Mouse (Mus musculus): ENCODE results near the gene Alg12. TPM values are rescaled to one million over a fixed set of nuclear protein-coding genes. Genes with fewer than 3 reads are reported as not detected.

Alg12 gene
- total RNA-seq, 2 experiments from 2014 or later = 11.6 to 14.2 TPM

DNA sequence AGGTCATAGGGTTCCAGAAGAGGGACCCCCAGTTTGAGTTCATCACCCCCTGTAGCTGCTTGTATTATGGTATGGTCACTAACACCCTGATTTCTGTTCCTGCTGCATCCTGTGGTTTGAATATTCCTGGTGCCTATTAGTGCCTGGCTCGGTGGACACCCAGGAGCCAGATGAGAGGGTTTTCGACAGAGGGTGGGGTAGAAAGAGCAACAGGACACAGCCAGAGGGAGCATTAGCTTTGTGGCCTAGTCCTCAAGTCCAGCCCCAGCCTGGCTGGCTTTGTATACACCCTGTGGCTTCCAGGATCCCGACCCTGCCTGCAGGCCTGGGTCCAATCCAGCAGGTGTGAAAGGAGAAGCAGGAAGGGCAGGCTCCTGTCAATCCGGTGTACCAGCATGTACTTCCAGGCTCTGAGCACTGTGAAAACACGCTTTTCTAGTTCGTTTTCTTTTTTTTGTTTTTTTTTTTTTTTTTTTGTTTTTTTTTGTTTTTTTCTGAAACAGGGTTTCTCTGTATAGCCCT is 36.8 kb upstream of the Alg12 start:
- no peak for ATAC-seq (replicated peaks; ENCODE audit: poor library complexity, severe bottlenecking)

DNA sequence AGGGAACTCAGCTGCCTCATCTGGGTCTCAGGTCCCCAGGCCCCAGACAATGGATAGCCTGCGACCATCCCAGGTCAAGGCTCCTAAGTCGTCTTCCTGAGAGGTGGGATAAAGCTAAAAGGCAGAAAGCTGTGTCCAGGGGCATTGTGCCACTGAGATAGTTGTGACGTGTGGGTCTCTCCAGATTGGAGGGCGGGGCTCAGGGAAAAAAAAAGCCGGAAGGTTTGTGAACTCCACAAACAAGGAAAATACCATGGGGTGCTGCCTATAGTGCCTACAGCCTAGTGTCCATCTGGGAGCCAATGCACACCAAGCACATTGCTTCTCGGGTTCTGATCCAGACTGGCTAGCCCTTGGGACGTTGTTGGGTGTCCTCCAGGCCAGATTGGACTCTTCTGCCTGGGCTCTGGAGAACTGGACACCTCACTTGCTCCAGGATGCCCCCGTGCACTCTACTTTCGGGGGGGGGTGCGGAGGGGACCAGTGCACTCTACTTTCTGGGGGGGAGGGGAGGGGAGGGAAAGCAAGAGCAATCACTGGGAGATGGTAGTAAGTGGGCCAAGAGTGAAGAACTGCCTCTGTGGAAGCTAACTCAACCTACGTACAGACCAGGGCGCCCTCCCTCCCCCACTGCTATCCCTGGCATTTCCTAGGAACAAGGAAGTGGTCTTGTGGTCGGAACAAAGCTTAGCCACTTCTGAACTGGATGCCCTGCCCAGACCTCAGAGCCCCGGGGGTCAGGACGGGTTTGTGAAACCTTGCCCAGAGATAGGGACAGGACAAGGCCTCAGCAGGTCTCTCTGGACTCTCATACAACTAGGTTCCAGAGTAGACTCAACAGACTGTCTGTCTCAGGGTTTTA is 36.1 kb upstream of the Alg12 start:
- ATAC-seq (replicated peaks; ENCODE audit: poor library complexity, severe bottlenecking) = peak; percentile 88

DNA sequence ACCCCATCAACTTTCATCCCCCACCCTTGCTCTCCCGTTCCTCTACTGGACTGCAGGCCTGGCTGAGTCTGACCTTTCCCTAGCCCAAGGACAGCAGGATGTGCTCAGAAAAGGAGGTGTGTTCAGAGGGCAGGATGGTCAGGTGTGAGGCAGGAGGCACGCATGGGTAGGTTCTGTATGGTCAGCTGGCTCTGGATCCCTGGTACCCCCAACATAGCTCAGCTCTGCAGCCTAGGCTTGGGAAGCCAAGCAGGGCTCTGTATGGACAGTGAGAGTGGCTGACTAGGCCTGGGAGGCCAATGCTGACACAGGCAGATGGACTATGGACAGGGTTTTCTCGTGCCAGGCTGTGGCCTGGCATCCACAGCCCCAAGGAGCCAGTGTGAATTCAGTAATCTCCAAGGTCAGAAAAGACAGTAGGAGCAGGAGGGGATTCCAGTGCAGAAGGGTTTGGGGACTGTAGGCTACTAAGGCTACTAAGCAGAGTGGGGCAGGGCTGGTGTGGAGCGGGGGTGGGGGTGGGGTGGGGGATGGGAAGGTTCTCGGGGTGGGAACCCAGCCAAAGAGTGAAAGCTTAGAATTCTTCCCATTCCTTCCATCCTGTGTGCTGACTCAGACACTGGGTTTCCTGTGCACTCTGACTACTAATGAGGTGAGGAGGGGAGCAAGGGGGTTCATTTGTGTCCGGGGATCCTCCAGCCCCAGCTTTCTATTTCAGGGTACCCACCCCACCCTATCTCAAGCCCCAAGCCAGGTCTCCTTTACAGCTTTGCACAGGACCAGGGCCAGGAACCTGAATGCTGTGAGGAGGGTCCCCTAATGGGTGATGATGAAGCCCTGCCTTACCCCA is 35.2 kb upstream of the Alg12 start:
- ATAC-seq (replicated peaks; ENCODE audit: poor library complexity, severe bottlenecking) = no peak

DNA sequence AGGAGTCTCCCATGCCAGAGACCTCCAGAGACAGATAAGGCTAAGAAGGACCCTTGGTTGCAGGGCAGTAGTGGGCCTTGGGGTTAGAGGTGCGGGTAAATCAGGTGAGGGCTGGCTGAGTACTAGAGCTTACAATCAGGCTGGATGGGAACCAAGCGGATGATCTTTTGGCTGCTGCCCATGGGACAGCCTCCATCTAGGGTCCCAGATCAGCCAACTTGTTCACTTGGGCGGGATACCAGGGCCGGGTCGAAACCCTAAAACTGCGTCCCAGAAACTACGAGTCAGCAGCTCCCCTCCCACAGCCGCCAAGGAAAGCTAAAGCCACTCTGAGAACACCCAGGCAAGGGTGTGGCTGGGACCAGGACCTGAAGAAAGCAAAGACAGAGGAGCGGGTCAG is 34.0 kb upstream of the Alg12 start:
- ATAC-seq (replicated peaks; ENCODE audit: poor library complexity, severe bottlenecking) = no peak

DNA sequence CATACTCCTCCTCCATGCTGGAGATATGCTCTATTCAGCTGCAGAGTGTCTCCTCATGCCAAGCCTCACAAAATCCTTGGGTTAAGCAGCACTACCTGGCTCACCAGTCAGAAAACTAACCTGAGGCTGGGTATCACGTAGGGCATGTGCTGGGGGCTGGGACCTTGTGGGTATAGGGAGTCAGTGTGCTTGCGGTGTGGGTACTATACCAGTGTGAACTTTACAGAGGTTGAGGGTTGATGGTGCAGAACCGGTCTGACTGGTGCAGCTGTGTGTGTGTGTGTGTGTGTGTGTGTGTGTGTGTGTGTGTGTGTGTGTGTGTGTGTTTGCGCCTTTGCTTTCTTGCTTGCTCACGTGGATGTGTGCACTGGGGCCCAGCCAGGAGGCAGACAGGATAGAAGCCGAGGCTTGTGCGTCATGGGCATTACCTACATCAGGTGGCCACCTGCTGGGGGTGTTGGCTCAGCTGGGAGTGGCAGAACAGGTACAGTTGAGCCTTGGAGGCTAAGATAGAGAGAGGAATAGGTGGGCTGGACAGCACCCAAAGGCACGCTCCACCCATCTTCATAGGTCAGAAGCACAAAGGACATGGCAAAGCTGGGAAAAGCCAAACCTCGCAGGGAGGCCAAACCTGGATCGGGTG is 32.5 kb upstream of the Alg12 start:
- no peak for ATAC-seq (replicated peaks; ENCODE audit: poor library complexity, severe bottlenecking)

DNA sequence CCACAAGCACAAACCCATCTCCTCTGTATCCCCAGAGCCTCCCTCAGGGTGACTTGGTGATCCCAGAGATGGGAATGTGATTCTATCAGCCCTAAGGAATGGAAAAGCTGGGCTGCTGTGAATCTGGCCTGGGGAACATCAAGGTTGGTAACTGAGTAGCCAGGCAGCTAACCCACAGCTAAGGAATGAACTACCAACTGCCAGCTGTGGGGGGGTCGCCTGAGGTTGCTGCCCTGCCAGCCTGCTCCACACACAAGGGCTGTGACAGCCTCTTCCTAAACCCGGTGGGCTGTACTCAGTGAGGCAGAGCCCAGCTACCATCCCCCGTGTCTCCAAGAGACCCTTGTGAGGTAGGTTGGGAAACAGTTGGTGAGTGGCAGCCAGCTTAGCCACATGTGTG is 32.0 kb upstream of the Alg12 start:
- no peak for ATAC-seq (replicated peaks; ENCODE audit: poor library complexity, severe bottlenecking)

DNA sequence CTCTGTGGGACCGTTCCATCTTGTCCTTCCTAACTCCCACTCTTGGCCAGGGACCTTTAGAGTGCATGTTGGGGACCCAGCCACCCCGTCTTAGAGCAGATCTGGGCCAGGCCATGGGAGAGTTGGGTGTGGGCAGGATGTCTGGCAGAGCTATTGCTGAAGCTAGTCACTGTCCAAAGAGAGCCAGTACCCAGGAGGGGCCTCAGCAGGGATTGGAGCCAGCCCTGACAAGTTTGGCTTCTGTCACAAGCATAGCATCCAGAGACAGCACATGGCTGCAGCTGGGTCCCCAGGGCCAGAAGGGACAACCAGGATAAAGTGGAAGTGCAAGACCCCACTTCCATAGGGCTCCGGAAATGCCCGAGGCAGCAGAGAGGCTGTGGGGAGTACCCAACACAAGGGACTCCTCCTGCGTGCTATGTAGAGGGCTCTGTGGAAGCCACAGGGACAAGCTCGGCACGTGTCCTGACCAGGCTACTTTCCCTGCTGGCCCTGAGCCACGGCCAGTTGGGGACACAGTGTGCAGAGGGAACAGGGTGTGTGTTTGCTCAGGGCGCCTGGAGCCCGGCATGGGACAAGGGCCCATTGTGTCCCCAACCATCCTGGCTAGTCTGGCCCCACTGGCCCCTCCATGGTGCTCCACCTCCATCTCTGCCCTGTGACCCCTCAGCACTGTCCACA is 31.2 kb upstream of the Alg12 start:
- no peak for ATAC-seq (replicated peaks; ENCODE audit: poor library complexity, severe bottlenecking)

DNA sequence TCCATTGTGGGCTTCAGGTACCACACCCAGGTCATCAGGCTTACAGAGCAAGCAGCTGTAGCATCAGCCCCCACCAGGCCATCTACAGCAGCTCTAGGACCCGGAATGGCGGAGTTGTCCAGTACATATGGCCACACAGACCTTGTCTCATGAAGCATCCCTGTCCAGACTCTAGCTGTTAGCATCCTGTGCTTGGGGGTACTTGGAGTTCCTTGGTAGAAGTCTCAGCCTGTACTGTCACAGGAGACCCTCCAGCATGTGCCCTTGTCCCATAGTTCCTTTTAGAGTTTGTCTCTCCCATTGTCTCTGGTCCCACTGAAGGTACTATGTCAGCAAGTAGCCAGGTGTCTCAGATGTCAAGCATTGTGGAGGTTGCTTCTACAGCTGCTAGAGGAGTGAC is 30.5 kb upstream of the Alg12 start:
- ATAC-seq (replicated peaks; ENCODE audit: poor library complexity, severe bottlenecking) = no peak

DNA sequence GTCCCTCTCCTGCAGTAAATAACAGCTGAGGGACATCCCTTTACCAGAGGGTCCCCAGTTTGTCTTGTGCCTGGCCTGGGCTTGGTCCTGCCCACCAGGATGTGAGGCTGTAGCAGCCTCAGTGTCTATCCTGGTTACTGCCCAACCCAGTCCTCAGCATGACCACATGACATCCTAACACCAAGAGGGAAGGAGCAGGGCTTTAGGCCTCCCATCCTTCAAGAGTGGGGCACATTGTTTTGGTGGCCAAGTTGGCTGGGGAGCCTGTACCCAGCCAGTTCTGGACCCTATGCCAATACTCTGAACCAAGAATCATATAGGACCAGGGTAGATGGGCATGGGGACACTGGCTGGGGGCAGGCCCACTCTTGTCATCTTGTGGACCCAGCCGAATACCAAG is 29.5 kb upstream of the Alg12 start:
- ATAC-seq (replicated peaks; ENCODE audit: poor library complexity, severe bottlenecking) = no peak

DNA sequence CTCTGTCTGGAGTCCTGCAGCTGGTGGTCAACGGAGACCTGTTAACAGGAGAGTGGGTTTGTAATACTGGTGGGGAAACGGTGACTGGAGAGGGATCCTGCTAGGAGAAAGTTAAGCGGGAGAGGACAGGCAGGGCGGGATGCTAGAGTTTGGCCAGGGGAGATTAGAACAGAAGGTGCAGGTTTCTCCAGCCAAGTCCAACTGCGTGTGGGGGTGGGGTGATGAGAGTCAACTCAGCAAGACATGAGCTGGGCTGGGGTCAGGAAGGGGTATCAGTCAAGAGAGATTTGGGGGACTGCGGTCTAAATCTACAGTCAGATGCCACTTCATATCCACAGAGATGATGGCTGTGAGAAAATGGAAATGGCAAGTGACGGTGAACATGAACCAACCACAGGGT is 25.8 kb upstream of the Alg12 start:
- ATAC-seq (replicated peaks; ENCODE audit: poor library complexity, severe bottlenecking) = no peak

DNA sequence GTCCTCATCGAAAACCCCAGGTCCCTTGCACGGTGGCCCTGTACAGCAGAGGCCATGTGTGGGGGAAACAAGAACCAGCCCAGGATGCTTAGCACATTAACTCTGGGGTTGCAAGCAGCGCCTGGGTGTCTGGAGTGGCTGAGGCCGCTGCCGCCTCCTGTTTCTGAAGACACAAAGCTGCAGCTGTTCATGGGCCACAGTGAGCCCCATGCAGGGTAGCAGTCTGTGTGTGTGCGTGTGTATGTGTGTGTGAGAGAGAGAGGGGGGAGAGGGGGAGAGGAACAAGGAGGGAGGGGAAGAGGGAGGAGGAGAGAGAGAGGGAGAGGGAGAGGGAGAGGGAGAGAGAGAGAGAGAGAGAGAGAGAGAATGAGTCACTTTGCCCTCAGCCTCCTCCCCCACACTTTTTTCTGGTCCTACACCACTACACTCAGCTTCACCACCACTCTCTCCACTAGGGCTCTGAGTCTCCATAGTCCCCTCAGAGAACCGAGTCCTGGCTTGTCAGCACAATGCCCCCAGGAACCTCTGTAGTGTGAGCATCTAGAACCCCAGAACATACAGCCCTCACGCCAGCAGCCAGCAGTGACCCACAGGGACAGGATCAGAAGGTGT is 24.5 kb upstream of the Alg12 start:
- no peak; the same call in 1 of the 2 replicates for ATAC-seq (replicated peaks; ENCODE audit: poor library complexity, severe bottlenecking)

DNA sequence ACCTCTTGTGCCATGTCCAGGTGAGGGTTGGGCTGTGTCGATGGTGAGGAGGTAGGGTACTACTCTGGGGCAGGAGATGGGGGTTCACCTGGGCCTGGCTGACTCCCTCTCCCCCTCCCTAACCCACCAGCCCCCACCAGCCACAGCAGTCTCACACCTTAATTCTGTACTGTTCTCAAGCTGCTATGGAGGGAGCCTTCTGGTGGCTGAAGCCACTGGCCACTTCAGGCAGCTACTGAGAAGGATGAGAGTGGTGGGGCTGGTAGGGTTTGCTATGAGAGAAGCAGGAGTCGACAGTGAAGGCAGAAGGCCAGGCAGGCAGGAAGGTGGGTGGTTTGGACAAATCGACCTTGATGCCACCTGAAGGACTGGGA is 23.2 kb upstream of the Alg12 start:
- no peak for ATAC-seq (replicated peaks; ENCODE audit: poor library complexity, severe bottlenecking)

DNA sequence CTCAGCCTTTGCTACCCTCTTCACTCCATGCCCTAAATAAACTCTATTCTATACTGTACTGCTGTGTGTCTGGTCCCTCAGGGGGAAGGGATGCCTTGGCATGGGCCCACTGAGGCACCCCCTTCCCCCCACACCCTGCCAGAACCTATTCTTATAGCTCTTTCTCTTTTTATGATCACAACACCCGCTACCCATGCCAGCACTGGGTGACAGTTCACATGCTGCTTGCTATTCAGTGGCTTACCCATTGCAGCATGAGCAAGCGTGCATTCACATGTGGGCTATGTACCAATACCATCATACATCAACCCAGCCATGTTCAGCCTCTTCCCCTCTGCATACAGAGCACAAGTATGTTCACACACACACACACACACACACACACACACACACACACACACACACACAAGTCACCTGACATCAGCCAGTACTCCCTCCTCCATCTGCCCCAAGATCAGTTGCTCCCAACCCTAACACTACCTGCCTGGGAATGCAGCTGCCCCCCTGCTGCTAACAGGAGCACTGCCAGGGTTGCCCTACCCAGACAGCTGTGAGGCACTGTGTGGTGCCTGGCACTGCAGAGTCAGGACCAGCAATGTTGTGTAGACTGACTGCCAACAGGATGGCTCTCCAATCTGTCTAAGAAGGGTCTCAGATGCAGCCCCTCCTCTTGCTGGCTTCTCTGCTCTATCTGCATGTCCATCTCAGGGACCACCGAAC is 22.6 kb upstream of the Alg12 start:
- no peak for ATAC-seq (replicated peaks; ENCODE audit: poor library complexity, severe bottlenecking)

DNA sequence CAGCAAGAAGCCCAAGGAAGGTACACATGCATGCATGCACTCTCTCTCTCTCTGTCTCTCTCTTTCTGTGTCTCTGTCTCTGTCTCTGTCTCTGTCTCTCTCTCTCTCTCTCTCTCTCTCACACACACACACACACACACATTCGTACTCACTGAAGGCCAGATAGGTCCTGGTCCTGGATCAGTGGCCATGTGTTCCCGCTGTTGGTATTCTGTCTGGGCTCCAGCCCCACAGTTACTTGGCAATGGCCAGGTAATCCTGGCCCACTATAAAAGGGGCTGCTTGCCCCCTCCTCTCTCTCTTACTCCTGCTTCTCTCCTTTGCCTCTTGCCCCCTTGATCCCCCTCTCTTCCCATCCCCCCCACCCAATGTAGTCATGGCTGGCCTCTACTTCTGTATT is 22.0 kb upstream of the Alg12 start:
- no peak for ATAC-seq (replicated peaks; ENCODE audit: poor library complexity, severe bottlenecking)

DNA sequence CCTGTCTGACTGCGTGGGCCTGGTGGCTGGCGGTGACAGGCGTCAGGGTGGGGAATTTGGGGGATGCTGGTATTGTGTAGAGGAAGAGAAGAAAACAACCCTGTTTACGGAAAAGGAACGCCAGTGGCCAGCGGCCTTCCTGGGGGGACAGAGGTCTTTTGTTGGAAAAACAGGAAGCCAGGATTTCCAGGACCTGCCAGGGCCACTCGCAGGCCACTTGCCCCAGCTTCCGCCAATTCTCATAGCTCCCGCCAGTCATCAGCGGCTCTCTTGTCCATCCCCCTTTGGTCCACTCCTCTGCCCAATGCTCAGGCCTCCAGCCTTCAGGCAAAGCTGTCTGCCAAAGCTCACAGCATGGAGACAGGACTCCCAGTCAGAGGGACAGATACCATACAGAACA is 21.0 kb upstream of the Alg12 start:
- no peak for ATAC-seq (replicated peaks; ENCODE audit: poor library complexity, severe bottlenecking)

DNA sequence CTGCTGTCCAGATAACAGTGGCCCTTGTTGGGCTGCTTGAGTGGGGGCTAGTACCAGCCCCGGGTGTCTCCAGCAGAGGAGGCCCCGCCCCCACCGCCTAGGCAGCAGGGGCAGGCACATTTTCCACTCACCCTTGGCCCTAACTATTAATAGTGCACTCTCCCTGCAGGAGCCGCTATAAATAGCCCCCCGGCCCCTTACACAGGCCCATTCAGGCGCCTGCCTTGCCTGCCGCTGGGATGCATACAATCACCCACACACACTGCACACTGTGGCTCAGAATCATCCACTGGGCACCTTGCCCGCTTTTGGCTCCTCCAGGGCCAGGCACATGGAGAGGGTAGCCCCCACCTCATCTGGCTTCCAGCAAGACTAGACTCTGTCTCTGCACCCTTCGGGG is 20.2 kb upstream of the Alg12 start:
- ATAC-seq (replicated peaks; ENCODE audit: poor library complexity, severe bottlenecking) = no peak

DNA sequence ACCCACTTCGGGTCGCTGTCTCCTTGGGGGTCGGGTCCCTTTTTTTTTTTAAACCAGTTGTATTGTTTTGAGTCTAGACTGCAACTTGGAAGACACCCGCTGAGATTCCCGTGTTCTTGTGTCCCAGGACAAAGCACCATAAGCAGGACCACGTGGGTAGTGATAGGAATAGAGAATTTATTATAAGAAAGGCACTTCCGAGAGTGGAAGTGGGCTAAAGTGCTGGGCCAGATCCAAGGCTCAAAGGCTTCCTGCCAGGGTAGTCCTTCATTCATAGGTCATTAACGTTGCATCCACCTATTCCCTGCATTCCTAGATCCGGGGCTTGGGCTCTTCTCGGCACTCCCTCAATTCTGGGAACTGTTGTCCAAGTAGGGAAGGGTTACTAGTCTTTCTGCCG is 18.9 kb upstream of the Alg12 start:
- 0 out of 2 replicates have a peak, but pooled peaks have one; percentile 6 for ATAC-seq (replicated peaks; ENCODE audit: poor library complexity, severe bottlenecking)

DNA sequence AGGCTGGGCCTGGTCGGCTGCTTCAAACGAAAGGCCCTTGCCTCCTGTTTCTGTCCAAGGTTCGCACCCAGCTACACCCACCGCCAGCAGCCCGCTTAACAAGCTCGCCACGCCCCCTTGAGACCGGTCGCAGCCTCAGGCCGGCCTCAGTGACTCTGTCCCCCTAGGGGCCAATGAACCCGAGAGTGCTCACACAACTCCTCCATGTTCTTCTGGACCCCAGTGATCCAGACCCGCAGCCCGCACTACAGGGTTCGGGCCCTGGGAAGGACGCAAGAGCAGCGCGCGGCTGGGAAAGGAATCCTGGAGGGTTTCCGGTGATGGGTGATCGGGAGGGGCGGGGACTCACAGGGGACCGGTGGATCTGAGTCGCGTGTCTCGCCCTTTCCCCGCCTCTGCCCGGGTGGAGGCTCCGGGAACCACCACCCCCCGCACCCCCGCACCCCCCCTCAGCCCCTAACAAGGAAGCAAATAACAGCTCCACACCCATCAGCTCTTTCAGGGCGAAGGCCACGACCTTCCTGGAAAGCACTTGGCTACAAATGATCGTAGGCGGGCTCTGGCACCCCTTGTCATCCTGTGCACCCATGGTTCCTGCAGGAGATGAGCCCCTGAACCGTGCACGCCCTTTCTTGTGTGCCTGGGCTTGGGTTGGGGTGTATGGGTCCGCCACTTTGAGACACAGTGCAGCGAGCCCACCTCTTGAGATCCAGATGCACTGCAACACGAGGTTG is 18.2 kb upstream of the Alg12 start:
- ATAC-seq (replicated peaks; ENCODE audit: poor library complexity, severe bottlenecking) = peak; percentile 76

DNA sequence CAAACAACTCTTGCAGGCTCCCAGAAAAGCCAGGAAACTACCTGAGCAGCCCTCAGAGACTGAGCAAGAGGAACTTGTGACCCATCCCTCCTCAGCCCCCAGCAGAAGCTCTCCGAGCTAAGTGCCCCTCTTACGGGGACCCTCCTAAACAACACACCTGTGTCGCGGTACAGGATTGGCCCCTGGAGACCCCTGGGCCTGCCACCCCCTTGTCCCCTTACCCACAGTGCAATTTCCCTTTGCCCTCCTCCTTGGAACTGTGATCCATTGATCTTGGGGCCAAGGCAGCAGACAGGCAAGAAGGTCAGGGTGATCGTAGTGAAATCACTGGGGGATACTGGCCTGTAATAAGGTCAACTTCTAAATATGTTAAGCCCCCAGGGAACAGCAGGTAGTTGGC is 17.5 kb upstream of the Alg12 start:
- ATAC-seq (replicated peaks; ENCODE audit: poor library complexity, severe bottlenecking) = no peak
